Mouse (Mus musculus) midbrain, embryonic 13.5 days (tissue): ENCODE data around the gene Klra10. TPM values are rescaled to one million over a fixed set of nuclear protein-coding genes. Genes with fewer than 3 reads are reported as not detected.
"Not testable (repeated sequence)": the region's sequence is repeated elsewhere in the genome, so short reads cannot be mapped to it uniquely, and the experiment has no call there.

Source experiments
- ATAC-seq: fragments of 200-750 bp; cut with Nextera tagmentation; 2 replicates; pipeline ENCODE4 v1.8.0; 2017; ENCODE audit warnings: mild to moderate bottlenecking, moderate TSS enrichment, moderate library complexity
- H3K27ac ChIP-seq: fragments of 300-500 bp; sonication (generic); 2 replicates; pipeline ENCODE4 v1.5.1; 2015; ENCODE audit warnings: inconsistent platforms, mild to moderate bottlenecking, moderate library complexity
- H3K27me3 ChIP-seq: fragments of 300-500 bp; sonication (generic); 2 replicates; pipeline ENCODE4 v1.6.1; 2015; ENCODE audit warnings: mild to moderate bottlenecking, inconsistent platforms
- H3K36me3 ChIP-seq: fragments of 300-500 bp; sonication (generic); 2 replicates; pipeline ENCODE4 v1.6.1; 2015; ENCODE audit warnings: mild to moderate bottlenecking, inconsistent platforms
- H3K4me1 ChIP-seq: fragments of 300-500 bp; sonication (generic); replicated peaks from 2 replicates; pipeline ENCODE4 v1.6.1; 2015; ENCODE audit warnings: inconsistent platforms
- H3K4me2 ChIP-seq: fragments of 300-500 bp; sonication (generic); replicated peaks from 2 replicates; pipeline ENCODE4 v1.6.1; 2015; ENCODE audit warnings: moderate library complexity, mild to moderate bottlenecking, inconsistent platforms
- H3K4me3 ChIP-seq: fragments of 300-500 bp; sonication (generic); replicated peaks from 2 replicates; pipeline ENCODE4 v1.5.1; 2015; ENCODE audit warnings: mild to moderate bottlenecking, inconsistent platforms
- H3K9ac ChIP-seq: fragments of 300-500 bp; sonication (generic); replicated peaks from 2 replicates; pipeline ENCODE4 v1.6.1; 2015; ENCODE audit warnings: mild to moderate bottlenecking, inconsistent platforms
- H3K9me3 ChIP-seq: fragments of 300-500 bp; sonication (generic); 2 replicates; pipeline ENCODE4 v1.6.1; 2016; ENCODE audit warnings: mild to moderate bottlenecking, inconsistent platforms
- WGBS: fragments of 180-500 bp; shearing (Covaris S2); methylation state at CpG from one replicate; pipeline ENCODE4 v1.1.7; 2015; 5-methylcytosine and 5-hydroxymethylcytosine counted together
- polyA plus RNA-seq: library from polyadenylated mRNA; unstranded; fragments of >200 nt; fragmentation: Nextera tagmentation; extraction: Ambion mirVana; gene quantifications from 2 replicates; pipeline ENCODE4 v1.2.1, GENCODE M21; 2015

Gene Klra10
- polyA plus RNA-seq = not detected in 2 replicates

DNA sequence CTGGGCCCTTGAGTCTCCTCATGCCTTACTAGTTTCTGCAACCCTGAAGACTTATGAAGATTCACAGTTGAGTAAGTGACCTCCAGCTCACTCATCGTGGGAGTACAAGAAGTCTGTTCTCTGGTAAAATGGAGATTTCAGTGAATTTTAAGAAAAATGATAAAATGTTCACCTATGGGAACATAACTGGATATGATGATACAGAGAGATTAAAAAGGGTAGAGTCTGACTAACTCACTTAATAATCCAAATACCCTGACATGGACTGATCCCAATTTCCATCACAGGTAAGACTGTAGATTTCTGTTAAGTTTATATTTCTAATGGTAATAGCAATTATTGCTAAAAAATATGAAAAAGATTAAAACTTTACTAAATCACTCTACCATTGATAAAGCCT is at the start of gene Klra10:
Gene Klra10, minus strand, starts transcription at position 101 of the 400 bp plus-strand sequence.
- not testable (repeated sequence) for H3K4me3 ChIP-seq, H3K9me3 ChIP-seq, H3K27ac ChIP-seq, H3K4me2 ChIP-seq, H3K27me3 ChIP-seq, ATAC-seq, H3K9ac ChIP-seq, H3K4me1 ChIP-seq, H3K36me3 ChIP-seq
- WGBS = 75% methylated on average over 1 of the region's 1 CpGs

DNA sequence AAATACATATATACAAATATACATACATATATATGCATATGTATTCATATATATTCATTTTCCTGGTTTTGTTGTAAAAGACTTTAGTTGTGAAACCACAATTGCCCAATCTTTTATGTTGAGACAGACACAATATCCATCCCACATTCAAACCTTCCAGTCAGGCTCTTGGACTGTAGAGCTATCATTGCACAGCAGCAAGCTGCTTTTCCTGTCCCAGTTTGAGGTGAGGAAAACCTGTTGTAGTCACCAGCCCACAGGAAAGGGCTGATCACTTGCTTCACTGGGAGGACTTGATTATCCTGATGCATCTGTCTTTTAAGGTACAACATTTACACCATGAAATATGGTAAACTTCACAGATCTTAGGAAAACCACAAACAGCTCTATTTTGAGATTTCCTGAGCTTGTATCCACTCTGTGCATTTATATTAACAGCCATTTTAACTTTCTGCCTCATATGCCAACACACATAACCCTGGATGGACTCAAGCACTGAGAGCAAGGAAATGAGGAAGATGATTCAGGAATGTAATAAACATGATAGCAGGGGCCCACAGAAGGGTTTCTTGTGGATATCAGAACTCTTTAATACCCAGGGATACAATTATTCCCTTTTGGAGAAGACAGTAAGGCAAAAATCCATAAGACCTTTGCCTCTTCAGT is 6.4 kb upstream of the Klra10 start:
- Histone ChIP-seq H3K36me3 (no peaks in the 10 kb centered on the region), H3K27ac (no peak overlapping the region)

DNA sequence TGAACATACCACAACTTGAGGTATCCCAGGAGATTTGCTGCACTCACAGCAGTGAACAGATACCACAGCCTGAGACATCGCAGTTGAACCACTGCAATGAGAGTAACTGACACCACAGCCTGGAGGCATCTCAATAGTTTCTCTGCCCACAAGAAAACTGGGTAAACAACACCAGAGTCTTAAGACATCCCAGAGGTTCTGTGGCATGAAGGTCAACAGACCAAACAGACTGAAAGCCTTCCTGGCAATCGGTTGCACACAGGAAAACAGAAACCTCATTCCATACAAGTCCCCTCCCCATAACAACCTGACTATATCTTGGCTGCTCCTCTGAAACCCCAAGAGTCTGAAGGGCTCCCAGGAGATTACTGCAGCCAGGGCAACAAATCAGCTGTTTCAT is 26.4 kb downstream of the Klra10 start:
- H3K4me2 ChIP-seq = no peak overlapping the region
- H3K36me3 ChIP-seq = no peaks in the 10 kb centered on the region
- peaks cover 28% of the 10 kb centered on the region for H3K9me3 ChIP-seq
- no peak overlapping the region for H3K27ac ChIP-seq
- no peak overlapping the region for H3K4me3 ChIP-seq
- H3K9ac ChIP-seq = no peak overlapping the region
- no peaks in the 10 kb centered on the region for H3K4me1 ChIP-seq
- ATAC-seq = no peak
- WGBS = 82% methylated on average over 2 of the region's 2 CpGs
- no peaks in the 10 kb centered on the region for H3K27me3 ChIP-seq

More for the DNA sequence above, 6.4 kb upstream of the Klra10 start:
- H3K4me1 ChIP-seq = no peaks in the 10 kb centered on the region
- H3K9me3 ChIP-seq = 0 out of 2 replicates have a peak, but pooled peaks cover 11% of the 10 kb centered on the region
- H3K4me2 ChIP-seq = no peak overlapping the region
- H3K4me3 ChIP-seq = no peak overlapping the region
- no peak for ATAC-seq
- no peak overlapping the region for H3K9ac ChIP-seq
- no peaks in the 10 kb centered on the region for H3K27me3 ChIP-seq

DNA sequence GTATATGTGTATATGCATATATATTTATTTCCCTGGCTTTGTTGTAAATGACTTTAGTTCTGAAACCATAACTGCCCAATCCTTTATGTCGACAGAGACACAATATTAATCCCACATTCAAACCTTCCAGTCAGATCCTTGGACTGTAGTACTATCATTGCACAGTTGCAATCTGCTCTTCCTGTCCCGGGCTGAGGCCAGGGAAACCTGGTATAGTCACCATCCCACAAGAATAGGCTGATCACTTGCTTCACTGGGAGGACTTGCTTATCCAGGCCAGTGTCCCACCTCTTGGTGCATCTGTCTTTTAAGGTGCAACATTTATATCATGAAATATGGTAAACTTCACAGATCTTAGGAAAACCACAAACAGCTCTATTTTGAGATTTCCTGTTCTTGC is 44.2 kb downstream of the Klra10 start:
- H3K4me2 ChIP-seq = no peak overlapping the region
- WGBS = 74% methylated on average over 2 of the region's 2 CpGs
- no peak overlapping the region for H3K4me3 ChIP-seq
- no peaks in the 10 kb centered on the region for H3K27me3 ChIP-seq
- H3K9me3 ChIP-seq = 0 out of 2 replicates have a peak, but pooled peaks cover 3% of the 10 kb centered on the region
- H3K9ac ChIP-seq = no peak overlapping the region
- no peak for ATAC-seq
- H3K4me1 ChIP-seq = no peaks in the 10 kb centered on the region
- H3K36me3 ChIP-seq = no peaks in the 10 kb centered on the region
- H3K27ac ChIP-seq = no peak overlapping the region

DNA sequence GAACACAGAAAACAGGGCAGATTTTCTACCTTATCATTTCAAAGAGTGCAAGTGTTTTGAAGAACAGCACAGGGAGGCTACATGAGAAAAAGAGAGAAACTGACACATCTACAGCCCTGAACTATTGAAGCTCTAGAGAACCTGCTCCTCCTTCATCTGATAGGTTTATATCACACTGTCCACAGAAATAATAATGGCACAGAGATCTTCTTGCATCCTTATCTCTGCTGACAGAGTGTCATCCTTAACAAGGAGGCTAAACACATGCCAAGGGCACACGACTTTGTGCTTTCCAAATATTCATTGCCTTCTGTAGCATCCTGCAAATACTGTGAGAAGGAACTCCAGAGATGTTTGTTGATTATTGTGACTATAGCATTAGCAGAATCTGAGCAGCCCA is 45.1 kb downstream of the Klra10 start:
- Histone ChIP-seq H3K9ac (no peak overlapping the region), H3K4me2 (no peak overlapping the region), H3K36me3 (no peaks in the 10 kb centered on the region), H3K4me1 (no peaks in the 10 kb centered on the region), H3K27me3 (no peaks in the 10 kb centered on the region), H3K9me3 (peaks cover 6% of the 10 kb centered on the region), H3K4me3 (no peak overlapping the region), H3K27ac (no peak overlapping the region)
- WGBS = 41% methylated on average over 1 of the region's 1 CpGs
- no peak for ATAC-seq

DNA sequence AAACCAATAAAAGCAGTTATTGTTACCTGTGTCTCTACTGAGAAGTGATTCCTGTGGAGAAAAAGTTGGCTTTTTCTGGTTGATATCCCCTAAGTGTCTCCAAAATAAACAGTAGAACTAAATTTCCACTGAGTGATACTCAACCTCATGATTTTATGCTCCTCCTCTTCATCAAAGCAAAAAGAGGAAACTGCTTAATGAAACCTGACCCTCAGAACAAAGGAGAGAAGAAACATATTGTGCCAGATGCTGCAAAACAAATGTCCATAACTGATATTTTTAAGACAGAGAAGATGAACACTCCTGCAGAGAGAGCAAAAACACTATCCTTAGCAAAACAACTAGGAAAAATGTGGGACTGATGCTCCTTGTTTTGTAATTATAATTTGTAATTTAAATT is 48.5 kb downstream of the Klra10 start, which contains the start of gene Klra7:
Gene Klra7, minus strand, starts transcription at position 101 of the 400 bp plus-strand sequence.
- Histone ChIP-seq H3K9ac (no peak within 1 kb of the TSS), H3K4me1 (no peaks in the 10 kb centered on the region), H3K27me3 (no peaks in the 10 kb centered on the region), H3K4me3 (no peak within 1 kb of the TSS), H3K4me2 (no peak within 1 kb of the TSS), H3K27ac (no peak within 1 kb of the TSS), H3K9me3 (peaks cover 7% of the 10 kb centered on the region), H3K36me3 (no peaks in the 10 kb centered on the region)
- ATAC-seq = no peak

Other genes starting within 250 kb of the Klra10 start
- not detected in 2 replicates for gene Klra4, start 214.7 kb downstream of the Klra10 start, polyA plus RNA-seq
- not detected in 2 replicates for gene Klra8, start 152.0 kb downstream of the Klra10 start, polyA plus RNA-seq
- gene Klra9, start 88.8 kb downstream of the Klra10 start, polyA plus RNA-seq = not detected in 2 replicates
- gene Klra7, start 48.6 kb downstream of the Klra10 start, polyA plus RNA-seq = not detected in 2 replicates
- not detected in 2 replicates for gene Klra3, start 55.6 kb upstream of the Klra10 start, polyA plus RNA-seq
- gene Klra1, start 104.9 kb upstream of the Klra10 start, polyA plus RNA-seq = not detected in 2 replicates